Mouse (Mus musculus) urinary bladder, adult 2 months (tissue): ENCODE results near the gene Ccser1. TPM values are rescaled to one million over a fixed set of nuclear protein-coding genes. Genes with fewer than 3 reads are reported as not detected.

Experiments
- DNase-seq: peaks from one replicate; pipeline ENCODE4 v3.0.0; 2022; ENCODE audit warnings: low spot score
- polyA plus RNA-seq: library from polyadenylated mRNA; depleted of rRNA; stranded (reverse); fragments of >200 nt; gene quantifications from 2 replicates; pipeline ENCODE4 v1.2.3, GENCODE M21; 2012

Ccser1 gene
- polyA plus RNA-seq, 1 experiment, result 9.5 TPM

DNA sequence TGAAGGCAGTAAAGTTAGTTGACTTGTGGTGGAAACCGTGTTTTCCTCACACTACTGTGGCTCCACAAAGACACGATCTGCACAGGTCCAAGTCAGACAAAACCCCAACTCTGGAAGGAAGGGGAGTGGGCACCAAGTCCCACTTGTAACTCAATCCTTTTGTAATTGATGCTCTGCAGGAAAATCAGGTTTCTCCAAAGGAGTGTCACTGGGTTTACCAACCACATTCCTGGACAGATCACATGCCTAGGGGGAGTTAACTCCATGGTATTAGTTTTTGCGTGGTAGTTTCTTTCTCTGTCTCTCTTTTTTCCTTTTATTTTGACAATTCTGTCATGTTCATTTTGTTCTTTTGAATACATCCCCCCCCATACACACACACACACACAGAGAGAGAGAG lies 252.0 kb downstream of the Ccser1 start:
- no peak for DNase-seq

DNA sequence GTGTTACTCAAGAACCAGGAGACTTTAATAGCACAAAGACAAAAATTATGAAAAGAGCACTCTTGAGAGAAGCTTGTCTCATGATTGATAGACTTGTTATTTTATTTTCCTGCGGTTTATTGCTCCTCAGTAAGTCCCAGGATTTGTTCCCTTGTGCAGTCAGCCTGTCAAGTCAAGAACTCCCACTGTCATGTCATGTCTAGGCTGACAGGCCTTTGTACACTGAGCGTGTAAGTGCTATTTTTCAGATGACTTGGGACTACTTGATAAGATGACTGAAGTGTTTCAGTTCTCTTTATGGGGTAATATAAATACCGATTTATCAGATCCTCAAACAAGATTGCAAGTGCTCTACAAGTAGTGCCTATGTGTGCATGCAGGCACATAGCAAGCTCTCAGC lies 252.6 kb downstream of the Ccser1 start:
- DNase-seq, result no peak

DNA sequence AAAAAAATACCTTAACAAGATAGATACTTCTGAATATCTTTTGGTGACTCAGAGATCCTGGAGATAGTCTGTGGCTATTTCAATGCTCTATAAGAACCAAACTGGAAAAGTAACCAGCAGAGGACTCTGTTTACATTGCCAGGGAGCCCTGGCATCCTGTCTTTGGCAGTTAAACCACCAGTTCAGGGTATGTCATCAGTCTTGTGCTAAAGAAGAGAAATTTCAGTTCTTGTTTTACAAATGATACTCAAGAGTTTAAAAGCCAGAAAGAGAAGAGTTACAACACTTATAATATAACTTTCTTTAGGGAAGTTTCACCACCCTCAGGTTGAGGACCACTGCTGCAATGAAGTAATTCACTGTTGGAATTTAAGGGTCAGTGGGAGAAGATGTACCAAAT lies 258.0 kb downstream of the Ccser1 start:
- DNase-seq, result no peak

DNA sequence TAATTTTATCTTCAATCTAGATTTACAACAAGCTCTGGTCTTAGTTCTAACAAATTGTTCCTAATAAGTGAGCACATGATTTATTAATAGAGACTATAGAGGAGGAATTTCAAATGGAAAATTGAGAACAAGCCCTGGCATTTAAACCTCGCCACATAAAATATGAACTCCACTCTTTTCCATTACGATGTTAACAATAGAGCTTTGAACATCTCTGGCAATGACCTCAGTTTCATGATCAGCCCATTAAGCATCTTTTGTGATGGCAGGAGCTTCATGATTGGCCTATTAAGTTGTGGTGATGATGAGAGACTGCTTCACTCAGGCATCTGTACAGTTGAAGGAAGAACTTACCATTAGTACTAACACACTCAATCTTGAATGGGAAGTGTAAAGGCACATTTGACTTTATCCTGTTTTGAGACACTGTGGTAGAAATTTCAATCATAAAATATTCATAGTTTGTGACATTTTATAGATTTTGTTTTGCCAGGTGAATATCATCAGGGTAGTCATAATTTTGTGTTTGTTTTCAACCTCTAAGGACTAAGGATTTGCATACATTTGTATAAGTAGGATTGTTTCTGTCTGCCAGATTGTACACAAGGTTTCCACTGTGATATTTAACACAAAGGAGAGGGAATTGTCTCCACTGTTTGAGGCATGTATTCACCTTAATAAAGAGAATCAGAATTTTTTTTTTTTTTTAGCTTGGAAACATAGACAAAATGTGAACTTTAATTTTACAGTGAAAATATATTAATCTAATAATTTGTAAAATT lies 291.4 kb downstream of the Ccser1 start:
- DNase-seq, result no peak

DNA sequence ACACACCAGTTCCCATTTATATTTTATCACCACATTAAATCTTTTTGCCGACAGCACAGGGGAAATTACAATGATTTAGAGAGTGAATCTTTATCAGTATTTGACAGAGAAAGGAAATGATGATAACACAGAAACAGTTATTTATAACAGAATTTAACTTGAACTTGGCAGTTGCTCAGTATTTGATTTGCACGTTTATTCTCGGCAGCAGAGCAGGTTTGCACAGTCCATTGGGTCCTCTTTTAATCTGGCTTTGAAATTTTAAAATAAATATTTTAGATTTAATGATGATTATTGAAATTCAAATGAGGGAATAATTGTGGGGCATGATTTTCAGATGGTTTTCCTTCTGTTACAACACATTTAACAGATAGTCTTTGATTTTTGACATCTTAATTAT lies 305.2 kb downstream of the Ccser1 start:
- DNase-seq, result no peak

DNA sequence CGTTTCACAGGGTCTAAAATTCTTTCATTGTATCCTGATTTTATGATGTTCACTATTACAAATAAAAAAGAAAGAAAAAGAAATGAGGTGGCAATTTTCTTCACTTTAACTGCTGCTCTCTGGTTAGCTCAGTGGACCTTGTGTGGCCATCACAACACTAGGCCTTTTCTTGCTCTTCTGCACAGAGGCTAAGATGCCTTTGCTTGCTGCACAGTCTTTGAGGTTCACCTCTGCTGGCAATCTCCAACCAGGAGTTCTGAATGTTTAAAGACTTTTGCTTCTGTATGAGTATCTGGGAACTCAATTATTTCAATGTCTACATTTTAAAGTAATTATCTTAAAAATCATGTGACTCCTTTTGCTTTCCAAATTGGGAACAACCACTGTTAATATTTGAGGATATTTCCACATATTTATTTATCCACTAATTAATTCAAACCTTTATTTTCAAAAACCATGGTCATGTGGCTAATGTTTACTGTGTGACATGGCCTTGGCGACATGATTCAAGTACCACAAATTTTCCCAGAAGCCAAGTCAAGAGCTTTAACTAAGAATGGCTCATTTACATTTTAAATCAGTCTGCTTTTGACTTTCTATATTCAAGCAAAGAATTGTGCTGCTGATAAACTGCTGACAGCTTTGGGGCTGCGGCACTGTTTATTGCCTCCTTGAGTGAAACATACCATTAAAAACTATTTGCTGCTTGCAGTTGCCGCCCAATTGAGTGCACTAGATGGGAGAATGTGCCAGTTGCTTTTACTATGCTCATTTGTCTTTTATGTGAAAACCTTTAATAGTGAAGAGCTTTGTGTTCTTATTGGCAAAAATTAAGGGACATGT lies 312.1 kb downstream of the Ccser1 start:
- no peak for DNase-seq

DNA sequence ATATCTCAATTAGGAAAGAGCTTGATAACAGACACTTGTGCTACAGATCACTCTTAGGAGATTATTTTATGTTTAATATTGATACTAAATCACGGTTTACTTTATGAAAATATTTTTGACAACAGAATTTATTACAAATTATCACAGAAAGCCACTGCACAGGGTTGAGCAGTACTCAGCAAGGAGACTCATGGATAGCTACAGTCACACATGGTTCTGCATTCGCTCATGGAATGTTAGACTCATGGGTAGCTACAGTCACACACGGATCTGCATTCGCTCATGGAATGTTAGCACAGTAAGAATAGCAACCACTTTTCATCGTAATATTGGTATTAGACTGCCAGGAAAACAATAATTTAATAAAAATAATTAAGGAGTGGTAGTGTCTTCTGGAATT lies 313.3 kb downstream of the Ccser1 start:
- no peak for DNase-seq

DNA sequence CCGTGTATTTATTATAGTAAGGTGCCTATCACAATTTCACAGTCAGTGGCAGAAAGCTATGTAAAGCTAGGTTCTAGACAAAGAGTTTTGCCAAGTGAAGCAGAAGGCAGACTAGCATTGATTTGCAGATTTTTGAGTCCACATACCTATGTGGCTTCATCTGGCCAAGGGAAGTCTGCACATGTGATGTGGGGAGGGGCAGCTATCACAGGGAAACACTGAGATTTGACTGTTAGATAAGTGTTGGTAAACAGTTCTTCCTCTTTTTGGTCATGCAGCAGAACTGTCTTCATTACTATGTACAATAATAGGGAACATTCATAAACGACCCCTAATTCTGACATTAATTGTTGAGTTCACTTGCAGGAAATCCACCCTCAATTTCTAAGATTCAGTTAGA lies 335.2 kb downstream of the Ccser1 start:
- DNase-seq, result no peak

DNA sequence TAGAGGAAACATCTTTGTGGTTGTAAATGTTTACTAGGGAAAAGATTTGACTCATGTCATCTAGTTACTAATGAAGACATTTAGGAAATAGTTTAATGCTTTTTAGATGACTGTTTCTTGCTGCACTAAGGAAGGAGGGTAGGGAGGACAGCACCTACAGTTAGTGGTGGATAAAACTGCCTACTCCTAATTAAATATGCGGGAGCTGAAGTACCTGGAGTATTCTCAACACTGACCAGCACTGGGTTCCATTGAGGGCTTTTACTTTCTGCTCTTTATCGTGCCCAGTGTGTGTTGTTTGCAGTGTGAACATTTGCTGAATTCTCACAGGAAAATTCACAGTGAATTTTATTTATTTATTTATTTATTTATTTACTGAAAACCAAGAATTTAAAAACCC lies 341.5 kb downstream of the Ccser1 start:
- DNase-seq, result no peak

DNA sequence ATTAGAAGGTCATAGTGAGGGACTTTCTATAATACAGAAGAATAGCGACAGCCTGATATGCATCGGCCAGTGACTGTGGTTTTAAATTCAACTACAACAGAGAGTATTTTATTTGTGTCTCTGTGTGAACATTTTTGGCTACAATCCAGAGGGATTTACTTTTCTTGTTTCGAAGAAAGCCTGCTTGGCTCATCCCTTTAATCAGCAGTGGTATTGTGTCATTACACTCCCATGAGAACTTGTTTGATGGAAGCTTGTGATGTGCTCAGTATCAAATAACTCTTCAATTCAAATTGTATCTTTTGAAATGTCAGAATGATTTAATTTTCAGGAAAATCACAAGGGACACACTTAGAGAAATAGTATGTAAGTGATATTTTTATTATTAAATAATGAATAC lies 342.0 kb downstream of the Ccser1 start:
- no peak for DNase-seq

DNA sequence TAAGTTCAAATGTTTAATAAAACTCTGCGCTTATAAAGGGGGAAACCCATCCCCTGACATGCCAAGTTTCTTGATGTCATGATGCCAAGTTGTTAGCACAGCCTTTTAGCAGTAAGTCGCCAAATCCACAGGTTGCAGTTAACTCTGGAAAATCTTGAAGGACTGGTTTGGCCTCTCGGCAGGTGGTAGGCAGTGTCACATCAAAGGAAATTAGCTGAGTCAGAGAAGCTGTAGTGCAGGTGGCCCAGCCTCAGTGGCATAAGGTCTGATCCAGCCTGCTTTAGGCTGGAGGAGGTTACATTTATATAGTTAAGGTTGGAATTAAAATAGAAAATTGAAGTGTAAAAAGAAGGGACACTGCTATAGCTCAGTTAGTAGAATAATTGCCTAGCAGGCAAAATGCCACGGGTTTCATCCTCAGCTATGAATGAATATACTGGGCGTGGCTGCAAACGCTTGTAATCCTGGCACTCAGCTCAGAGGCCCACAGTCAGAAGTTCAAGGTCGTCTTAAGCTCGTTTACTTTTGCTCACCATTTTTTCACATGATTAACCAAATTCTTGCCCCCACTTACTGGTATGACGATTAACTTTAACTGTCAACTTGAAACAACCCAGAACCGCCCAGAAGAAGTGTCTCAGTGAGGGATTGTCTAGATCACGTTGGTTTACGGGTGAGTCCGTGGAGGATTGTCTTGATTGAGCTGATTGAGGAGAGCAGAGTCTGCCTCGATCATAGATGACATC lies 343.8 kb downstream of the Ccser1 start:
- no peak for DNase-seq

DNA sequence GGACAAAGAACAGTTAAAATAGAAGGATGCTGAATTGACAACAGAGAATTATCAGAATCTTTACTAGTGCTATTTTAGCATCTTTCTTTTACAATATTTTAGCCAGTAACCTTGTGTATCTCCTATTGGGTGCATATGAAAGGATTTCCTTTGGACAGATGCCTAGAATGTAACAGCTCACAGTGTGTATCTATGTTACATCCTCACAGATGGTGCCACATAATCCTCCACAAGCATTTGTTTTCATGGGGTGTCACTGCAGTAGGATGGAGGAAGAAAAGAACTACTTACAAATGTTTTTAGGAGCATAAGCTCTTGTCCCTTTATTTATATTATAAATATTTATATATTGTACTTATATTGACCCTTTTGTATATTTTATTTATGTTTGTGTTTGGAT lies 360.6 kb downstream of the Ccser1 start:
- DNase-seq, result no peak

DNA sequence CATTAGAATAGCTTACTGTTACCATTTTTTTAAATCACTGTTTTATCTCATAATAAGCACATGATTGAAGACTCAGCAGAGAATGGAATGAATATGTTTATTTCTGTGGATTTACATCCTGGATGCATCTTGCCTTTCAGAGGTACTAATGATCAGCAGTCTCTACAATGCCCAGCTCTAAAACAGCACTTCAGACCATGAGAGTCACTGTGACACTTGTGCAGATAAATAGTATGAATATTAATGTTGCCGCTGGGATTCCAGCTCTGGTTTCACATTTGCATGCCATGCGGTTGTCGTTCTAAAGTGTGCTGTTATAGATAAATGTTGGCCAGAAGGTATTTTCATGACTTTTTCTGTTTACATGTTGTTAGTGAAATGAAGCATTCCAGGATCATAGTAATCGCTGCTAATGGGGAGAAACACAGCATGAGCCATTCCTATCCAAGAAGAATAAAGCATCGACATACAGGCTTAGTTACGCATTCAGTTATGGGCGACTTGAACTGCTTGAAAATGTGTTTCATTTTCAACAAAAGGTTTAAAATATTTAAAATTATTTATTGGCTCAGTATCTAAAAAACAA lies 363.4 kb downstream of the Ccser1 start:
- DNase-seq, result no peak

DNA sequence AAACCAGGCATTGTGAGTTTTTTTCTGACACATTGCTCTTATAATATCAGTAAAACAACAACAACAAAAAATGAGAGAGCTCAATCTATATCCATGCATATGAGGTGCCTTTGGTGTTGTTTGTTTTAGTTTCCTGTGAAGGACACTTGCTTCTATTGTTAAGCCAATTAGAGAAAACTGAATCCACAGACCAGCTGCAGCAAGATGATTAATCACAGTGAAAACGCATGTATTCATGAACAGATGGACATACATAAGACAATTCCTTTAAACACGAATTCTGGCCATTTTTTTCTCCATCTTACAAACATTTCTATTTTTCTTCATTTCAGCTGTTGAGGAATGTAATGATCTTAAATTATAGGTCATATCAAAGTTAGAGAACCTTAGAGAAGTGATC lies 387.4 kb downstream of the Ccser1 start:
- no peak for DNase-seq

DNA sequence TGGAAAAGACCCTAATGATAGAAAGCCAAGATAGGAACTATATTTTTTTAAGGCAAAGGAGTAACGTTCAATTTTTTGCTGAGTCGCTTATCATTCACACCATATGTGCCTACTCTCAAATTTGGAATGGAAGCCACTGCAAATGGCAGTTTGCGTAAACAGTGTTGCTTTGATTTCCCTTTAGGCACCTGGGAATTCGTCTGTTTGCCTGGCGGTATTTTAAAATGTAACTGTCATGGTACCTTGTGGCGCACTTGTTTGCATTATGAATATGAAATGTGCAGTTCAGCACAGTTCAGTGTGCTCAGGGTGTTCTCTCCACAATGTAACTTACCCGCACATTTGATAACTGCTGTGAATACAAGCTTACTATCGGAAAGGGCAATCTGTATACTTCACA lies 387.8 kb downstream of the Ccser1 start:
- DNase-seq, result no peak

DNA sequence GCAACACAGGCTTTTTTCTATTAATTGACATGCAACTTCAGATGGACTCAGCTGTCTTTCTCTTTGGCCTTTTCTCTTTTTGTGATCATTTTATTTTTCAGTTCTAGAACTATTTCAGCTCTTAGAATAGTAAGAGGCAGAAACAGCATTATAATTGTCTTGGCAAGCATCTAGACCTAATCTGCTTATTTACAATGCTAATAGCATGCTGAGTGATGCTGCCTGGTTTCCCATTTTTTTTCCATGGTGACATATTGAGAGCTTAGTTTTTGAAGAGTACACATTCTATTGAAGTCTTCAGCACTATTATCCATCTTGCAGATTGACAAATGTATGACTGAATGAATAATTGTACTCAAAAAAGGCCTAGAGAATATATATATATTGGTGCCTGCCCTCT lies 401.6 kb downstream of the Ccser1 start:
- no peak for DNase-seq

DNA sequence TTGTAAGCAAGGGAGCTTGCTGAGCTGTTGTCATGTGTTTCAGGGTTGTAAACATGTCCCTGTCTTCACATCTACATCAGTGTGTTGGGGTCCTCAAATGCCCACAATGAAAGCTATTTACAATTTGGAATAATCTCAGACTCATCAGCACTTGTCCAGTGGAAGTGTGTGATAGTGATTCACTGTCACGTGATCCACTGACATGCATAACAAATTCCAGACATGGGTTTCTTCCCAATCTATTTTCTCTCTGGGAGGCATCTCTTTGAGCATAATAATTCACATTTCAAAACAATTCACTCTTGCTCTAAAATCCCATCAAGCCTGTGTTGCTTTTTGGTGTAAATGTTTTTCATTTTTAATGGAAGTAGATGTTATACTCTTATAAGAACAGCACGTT lies 408.9 kb downstream of the Ccser1 start:
- no peak for DNase-seq

DNA sequence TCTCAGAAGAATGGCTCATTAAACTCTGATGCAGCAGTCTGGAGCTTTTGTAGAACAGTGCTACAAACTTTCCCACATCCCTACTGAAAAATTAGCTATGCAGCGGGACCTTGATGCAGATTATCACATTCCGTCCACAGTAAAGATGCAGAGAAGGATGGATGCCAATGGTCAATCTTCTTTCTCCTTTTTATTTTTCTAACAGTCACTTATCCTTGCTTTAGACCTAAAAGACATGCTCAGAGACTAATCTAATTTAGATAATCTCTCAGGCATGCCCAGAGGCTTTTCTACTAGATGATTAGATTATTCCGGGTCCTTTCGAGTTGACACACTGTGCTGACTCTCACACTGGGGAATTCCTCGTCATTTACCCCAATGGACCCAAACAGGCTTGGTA lies 421.8 kb downstream of the Ccser1 start:
- no peak for DNase-seq

DNA sequence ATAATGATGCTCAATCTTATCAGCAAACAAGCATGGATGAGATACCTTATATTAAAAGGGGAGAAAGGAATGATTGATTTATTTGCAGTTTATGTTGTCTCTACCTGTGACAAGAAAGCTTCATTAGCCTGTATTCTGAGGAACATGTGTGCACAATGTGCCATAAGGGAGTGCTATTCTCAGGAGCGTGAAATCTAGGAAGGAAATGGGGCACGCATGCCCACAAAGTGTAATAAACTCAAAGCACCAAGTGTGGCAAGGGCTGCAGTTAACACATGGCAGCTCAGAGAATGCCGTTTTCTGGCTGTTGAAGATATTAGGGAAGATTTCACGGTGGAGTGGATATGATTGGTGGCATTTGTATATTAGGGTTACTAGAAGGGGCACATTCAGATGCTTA lies 434.8 kb downstream of the Ccser1 start:
- DNase-seq, result no peak

DNA sequence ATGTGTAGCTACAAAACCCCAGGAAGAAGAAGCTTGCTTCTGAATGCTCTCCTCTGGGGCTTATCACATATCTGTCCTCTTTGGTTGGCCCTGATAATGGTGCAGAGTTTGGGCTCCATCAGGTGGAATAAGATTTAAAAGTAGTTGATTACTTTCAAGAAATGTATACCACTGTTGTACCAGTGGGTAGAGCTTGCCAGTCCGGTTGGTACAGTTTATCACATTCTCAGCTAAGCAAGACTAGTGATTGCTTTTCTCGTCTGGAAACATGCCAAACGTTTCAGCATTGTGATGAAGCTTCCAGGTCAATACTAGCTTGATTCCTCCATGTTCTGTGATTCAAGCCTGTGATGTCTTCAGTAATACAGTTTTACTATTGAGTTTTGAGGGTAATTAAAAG lies 441.6 kb downstream of the Ccser1 start:
- no peak for DNase-seq

DNA sequence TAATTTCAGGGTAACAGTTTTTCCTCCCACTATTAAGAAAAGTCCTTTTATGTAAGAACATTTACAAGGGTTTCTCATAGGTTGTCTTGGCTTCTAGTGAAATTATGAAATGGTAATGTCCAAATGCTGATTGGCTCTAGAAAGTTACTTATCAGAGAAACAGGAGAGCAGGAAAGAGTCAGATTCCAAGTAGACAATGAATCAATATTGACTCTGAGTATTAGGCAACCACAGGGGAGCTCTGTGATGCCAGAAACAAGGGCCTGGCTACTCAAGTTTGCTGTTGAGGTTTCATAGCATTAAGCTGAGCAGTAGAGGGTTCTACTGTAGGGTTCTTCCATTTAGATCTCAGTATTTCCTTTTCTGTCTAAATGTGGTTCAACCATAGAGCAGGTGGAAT lies 481.3 kb downstream of the Ccser1 start:
- no peak for DNase-seq

DNA sequence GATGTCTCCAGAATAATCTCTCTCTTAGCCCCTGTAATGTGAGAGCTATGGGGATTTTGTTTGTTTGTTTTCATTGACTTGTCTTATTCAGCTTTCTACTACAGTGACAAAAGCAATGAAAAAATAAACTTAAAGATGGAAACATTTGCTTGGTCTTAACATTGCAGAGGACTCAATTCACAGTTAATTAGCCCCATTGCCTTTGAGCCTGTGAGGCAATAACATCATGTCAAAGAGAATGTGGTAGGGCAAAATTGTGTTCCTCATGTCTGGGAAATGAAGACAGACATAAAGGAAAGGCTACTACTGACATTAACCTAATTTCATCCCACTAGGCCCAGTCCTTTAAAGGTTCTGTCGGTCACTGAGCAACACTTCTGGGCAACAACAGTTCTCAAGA lies 484.4 kb downstream of the Ccser1 start:
- DNase-seq, result no peak
